In genomic region chr17:56131814-56132213, GRCm38 (mm10) we compare ENCODE assay signal across 9 mouse cellular contexts. TPM values are rescaled to one million over a fixed set of nuclear protein-coding genes. Genes with fewer than 3 reads are reported as not detected.
DNase-seq lines count a peak whose midpoint lies in the region; ATAC-seq and TF ChIP-seq lines count a peak whose summit lies in the region.
"Had no signal": no experiment of that assay in that cellular context is flagged by ENCODE, and none has a peak within 500 bp of the region (broad histone marks: within the 10 kb centered on the region; RNA-seq: fewer than 3 reads in every experiment).

No protein-coding gene starts in this region.

- H3K27ac ChIP-seq in forebrain, embryonic 10.5 days = no peak overlapping the region

- peaks cover 53% of the 10 kb centered on the region for H3K4me1 ChIP-seq in E14TG2a.4 (replicated peaks; ENCODE audit: low read depth, low read length)
- peaks cover 22% of the 10 kb centered on the region for H3K4me1 ChIP-seq in forebrain, embryonic 10.5 days

- 40% methylated on average over 7 of the region's 7 CpGs for WGBS in forebrain, embryonic 10.5 days

- H3K4me3 ChIP-seq in E14TG2a.4 (replicated peaks; ENCODE audit: low read length) = no peak overlapping the region
- no peak overlapping the region for H3K4me3 ChIP-seq in forebrain, embryonic 10.5 days

- no peaks in the 10 kb centered on the region for H3K36me3 ChIP-seq in E14TG2a.4 (ENCODE audit: insufficient read depth, low read length)
- H3K36me3 ChIP-seq in forebrain, embryonic 10.5 days (replicated peaks) = no peaks in the 10 kb centered on the region

- 0 out of 2 replicates have a peak, but pooled peaks have one; percentile 9 for ATAC-seq in neutrophil, adult 5-6 weeks (ENCODE audit: extremely low read depth, insufficient number of reproducible peaks, low FRiP score, poor library complexity, severe bottlenecking)
- no peak for ATAC-seq in inflammation-experienced regulatory T-cells, adult 6 months

- peaks cover 20% of the 10 kb centered on the region for H3K27me3 ChIP-seq in E14TG2a.4 (ENCODE audit: insufficient read depth, low read length)
- peaks cover 17% of the 10 kb centered on the region for H3K27me3 ChIP-seq in forebrain, embryonic 10.5 days (ENCODE audit: poor library complexity, severe bottlenecking)
- H3K27me3 ChIP-seq: megakaryocyte, embryonic 14.5 days had no signal

- TF ChIP-seq CTCF in E14TG2a.4 (conservative IDR thresholded peaks at IDR 0.05; ENCODE audit: low read length) = peak; percentile 92

- DNase-seq in layer of hippocampus, postnatal 10 days (ENCODE audit: low spot score in 2 of 2) = peak; percentile 71 to 78
- no peak for DNase-seq in layer of hippocampus, postnatal 36 days
- peak; percentile 79 to 85 for DNase-seq in adrenal gland, postnatal 36 days
- DNase-seq in forebrain, embryonic 10.5 days (ENCODE audit: extremely low spot score, low spot score) = peak; percentile 61
- DNase-seq in kidney, postnatal 36 days = peak; percentile 61 to 90

- no peaks in the 10 kb centered on the region for H3K9me3 ChIP-seq in E14TG2a.4 (ENCODE audit: low read length)
- 0 out of 2 replicates have a peak, but pooled peaks cover 9% of the 10 kb centered on the region for H3K9me3 ChIP-seq in forebrain, embryonic 10.5 days
- H3K9me3 ChIP-seq: megakaryocyte, embryonic 14.5 days had no signal

RNA-seq across cellular contexts. Expression of gene Sema6b, which starts 8.3 kb away (rescaled TPM):
- total RNA-seq in layer of hippocampus, postnatal 10 days (2021) = 100 to 1,000 TPM; 117 to 125 TPM
- total RNA-seq in layer of hippocampus, postnatal 36 days (2021) = 100 to 1,000 TPM; 129 to 138 TPM
- total RNA-seq in adrenal gland, postnatal 36 days (2021) = 10 to 100 TPM in 1 of 2 experiments, 1 to 10 TPM in 1; 6.4 to 10.0 TPM
- 0.44 and 0.67 TPM in 2 replicates for polyA plus RNA-seq in forebrain, embryonic 10.5 days (2016; fragmentation: Nextera tagmentation; extraction: Ambion mirVana)
- 11.3 and 11.5 TPM in 2 replicates for total RNA-seq in neutrophil, adult 5-6 weeks (2017)
- under 1 TPM in 1 of 3 experiments, not detected in 2; 0.13 TPM for polyA plus RNA-seq in inflammation-experienced regulatory T-cells, adult 6 months (2017; shearing (Covaris generic))

RNA-seq across cellular contexts. Expression of gene Lrg1, which starts 10.0 kb away (rescaled TPM):
- not detected for total RNA-seq in layer of hippocampus, postnatal 10 days (2021)
- 1 to 10 TPM in 1 of 2 experiments, under 1 TPM in 1; 0.40 to 1.7 TPM for total RNA-seq in layer of hippocampus, postnatal 36 days (2021)
- 10 to 100 TPM; 15.5 to 31.3 TPM for total RNA-seq in adrenal gland, postnatal 36 days (2021)
- not detected in 2 replicates for polyA plus RNA-seq in forebrain, embryonic 10.5 days (2016; fragmentation: Nextera tagmentation; extraction: Ambion mirVana)
- 126 and 131 TPM in 2 replicates for total RNA-seq in neutrophil, adult 5-6 weeks (2017)
- not detected for polyA plus RNA-seq in inflammation-experienced regulatory T-cells, adult 6 months (2017; shearing (Covaris generic))

RNA-seq across cellular contexts. Expression of gene Plin5, which starts 14.4 kb away (rescaled TPM):
- 1 to 10 TPM; 1.0 to 1.7 TPM for total RNA-seq in layer of hippocampus, postnatal 10 days (2021)
- total RNA-seq in layer of hippocampus, postnatal 36 days (2021) = under 1 TPM; 0.40 to 0.63 TPM
- total RNA-seq in adrenal gland, postnatal 36 days (2021) = 10 to 100 TPM; 36.7 to 62.1 TPM
- 0.25 and 0.33 TPM in 2 replicates for polyA plus RNA-seq in forebrain, embryonic 10.5 days (2016; fragmentation: Nextera tagmentation; extraction: Ambion mirVana)
- 3.4 and 4.0 TPM in 2 replicates for total RNA-seq in neutrophil, adult 5-6 weeks (2017)
- polyA plus RNA-seq in inflammation-experienced regulatory T-cells, adult 6 months (2017; shearing (Covaris generic)) = under 1 TPM in 1 of 3 experiments, not detected in 2; 0.16 TPM

RNA-seq across cellular contexts. Expression of gene Plin4, which starts 22.2 kb away (rescaled TPM):
- under 1 TPM; 0.43 to 0.51 TPM for total RNA-seq in layer of hippocampus, postnatal 10 days (2021)
- total RNA-seq in layer of hippocampus, postnatal 36 days (2021) = 1 to 10 TPM; 1.4 to 6.8 TPM
- total RNA-seq in adrenal gland, postnatal 36 days (2021) = 10 to 100 TPM; 75.1 to 86.5 TPM
- 0.05 and 0.09 TPM in 2 replicates for polyA plus RNA-seq in forebrain, embryonic 10.5 days (2016; fragmentation: Nextera tagmentation; extraction: Ambion mirVana)
- 1.1 and 1.2 TPM in 2 replicates for total RNA-seq in neutrophil, adult 5-6 weeks (2017)
- polyA plus RNA-seq in inflammation-experienced regulatory T-cells, adult 6 months (2017; shearing (Covaris generic)) = under 1 TPM in 1 of 3 experiments, not detected in 2; 0.09 TPM

RNA-seq across cellular contexts. Expression of gene Tnfaip8l1, which starts 30.5 kb away (rescaled TPM):
- total RNA-seq in layer of hippocampus, postnatal 10 days (2021) = 1 to 10 TPM; 7.0 to 7.2 TPM
- total RNA-seq in layer of hippocampus, postnatal 36 days (2021) = 1 to 10 TPM; 5.3 to 7.3 TPM
- total RNA-seq in adrenal gland, postnatal 36 days (2021) = 1 to 10 TPM; 3.9 to 4.0 TPM
- 7.4 and 8.1 TPM in 2 replicates for polyA plus RNA-seq in forebrain, embryonic 10.5 days (2016; fragmentation: Nextera tagmentation; extraction: Ambion mirVana)
- total RNA-seq in neutrophil, adult 5-6 weeks (2017) = 1.3 and 1.4 TPM in 2 replicates
- 10 to 100 TPM; 29.8 to 39.7 (median 37.9) TPM for polyA plus RNA-seq in inflammation-experienced regulatory T-cells, adult 6 months (2017; shearing (Covaris generic))

Comparison
In these comparisons a context has a peak if more than half of its experiments do, and no peak if none do; other contexts are left out.
1. DNase-seq: peak in layer of hippocampus, postnatal 10 days (2 of 2), adrenal gland, postnatal 36 days (2 of 2), forebrain, embryonic 10.5 days (single experiment) and kidney, postnatal 36 days (2 of 2); none in layer of hippocampus, postnatal 36 days (0 of 2).
2. RNA of gene Lrg1, which starts 10.0 kb away (total RNA-seq): 126 to 131 TPM in neutrophil, adult 5-6 weeks and 15.5 to 31.3 TPM in adrenal gland, postnatal 36 days; 0.40 to 1.7 TPM in layer of hippocampus, postnatal 36 days and not detected in layer of hippocampus, postnatal 10 days; every median in the first group is over 4 times any median in the second.